Mouse (Mus musculus): Measurements from ENCODE around the gene Smtnl2. TPM values are rescaled to one million over a fixed set of nuclear protein-coding genes. Genes with fewer than 3 reads are reported as not detected.
"Not testable (repeated sequence)": the region's sequence is repeated elsewhere in the genome, so short reads cannot be mapped to it uniquely, and the experiment has no call there.

Smtnl2 gene
- polyA plus RNA-seq, 1 experiment from 2014 or later, result 26.9 TPM

- peaks cover 38% of the 10 kb centered on the region for H3K36me3 ChIP-seq (ENCODE audit: control insufficient read depth, insufficient read depth, low read length)
Measured at GRCm38 (mm10) chr11:72452140-72452665, 40.7 kb upstream of the Smtnl2 start.

GRCm38 (mm10) chr11:72447475-72447874, 36.0 kb upstream of the Smtnl2 start:
- Histone ChIP-seq H3K27me3 (ENCODE audit: control insufficient read depth, insufficient read depth, low read length) (no peaks in the 10 kb centered on the region), H3K36me3 (ENCODE audit: control insufficient read depth, insufficient read depth, low read length) (peaks cover 73% of the 10 kb centered on the region), H3K9me3 (ENCODE audit: control insufficient read depth, low read length) (no peaks in the 10 kb centered on the region), H3K4me3 (ENCODE audit: low read depth, low read length) (no peak overlapping the region), H3K4me2 (replicated peaks; ENCODE audit: low read depth) (no peak overlapping the region), H3K9ac (ENCODE audit: low read length) (no peak overlapping the region), H3K4me1 (replicated peaks; ENCODE audit: control insufficient read depth, insufficient read depth) (no peaks in the 10 kb centered on the region), H3K27ac (replicated peaks) (no peak overlapping the region)
- DNase-seq (ENCODE audit: low spot score) (no peak), ATAC-seq (ENCODE audit: low FRiP score, low TSS enrichment) (no peak)
- WGBS, result 80% methylated on average over 8 of the region's 8 CpGs
- TF ChIP-seq CTCF (IDR thresholded peaks at IDR 0.05; ENCODE audit: low read depth) (peak; percentile 46), EP300 (optimal IDR thresholded peaks at IDR 0.05) (no peak)

More at GRCm38 (mm10) chr11:72452140-72452665, 40.7 kb upstream of the Smtnl2 start:
- TF ChIP-seq EP300 (optimal IDR thresholded peaks at IDR 0.05) (no peak), CTCF (IDR thresholded peaks at IDR 0.05; ENCODE audit: low read depth) (no peak)
- no peak overlapping the region for H3K27ac ChIP-seq (replicated peaks)
- H3K4me2 ChIP-seq (replicated peaks; ENCODE audit: low read depth), result no peak overlapping the region
- ATAC-seq (ENCODE audit: low FRiP score, low TSS enrichment) (no peak), DNase-seq (ENCODE audit: low spot score) (no peak)
- WGBS, result 87% methylated on average over 3 of the region's 3 CpGs
- H3K4me1 ChIP-seq (replicated peaks; ENCODE audit: control insufficient read depth, insufficient read depth), result no peaks in the 10 kb centered on the region
- no peaks in the 10 kb centered on the region for H3K27me3 ChIP-seq (ENCODE audit: control insufficient read depth, insufficient read depth, low read length)
- no peak overlapping the region for H3K9ac ChIP-seq (ENCODE audit: low read length)
- H3K9me3 ChIP-seq (ENCODE audit: control insufficient read depth, low read length), result no peaks in the 10 kb centered on the region
- no peak overlapping the region for H3K4me3 ChIP-seq (ENCODE audit: low read depth, low read length)

GRCm38 (mm10) chr11:72446311-72447105, 35.0 kb upstream of the Smtnl2 start:
- no peak overlapping the region for H3K4me2 ChIP-seq (replicated peaks; ENCODE audit: low read depth)
- peak; percentile 64 for DNase-seq (ENCODE audit: low spot score)
- 84% methylated on average over 6 of the region's 6 CpGs for WGBS
- H3K9me3 ChIP-seq (ENCODE audit: control insufficient read depth, low read length), result no peaks in the 10 kb centered on the region
- H3K4me1 ChIP-seq (replicated peaks; ENCODE audit: control insufficient read depth, insufficient read depth), result peaks cover 3% of the 10 kb centered on the region; the same call in 1 of the 2 replicates
- no peak overlapping the region for H3K4me3 ChIP-seq (ENCODE audit: low read depth, low read length)
- no peak for TF ChIP-seq EP300 (optimal IDR thresholded peaks at IDR 0.05)
- TF ChIP-seq CTCF (IDR thresholded peaks at IDR 0.05; ENCODE audit: low read depth), result peak; percentile 78
- no peak overlapping the region for H3K9ac ChIP-seq (ENCODE audit: low read length)
- ATAC-seq (ENCODE audit: low FRiP score, low TSS enrichment), result no peak
- H3K27me3 ChIP-seq (ENCODE audit: control insufficient read depth, insufficient read depth, low read length), result no peaks in the 10 kb centered on the region
- H3K36me3 ChIP-seq (ENCODE audit: control insufficient read depth, insufficient read depth, low read length), result peaks cover 66% of the 10 kb centered on the region
- no peak overlapping the region for H3K27ac ChIP-seq (replicated peaks)

GRCm38 (mm10) chr11:72440965-72441664, 29.6 kb upstream of the Smtnl2 start, which contains the start of gene Mybbp1a:
Gene Mybbp1a, plus strand, starts transcription at chr11:72441355.
- DNase-seq (ENCODE audit: low spot score), result peak; percentile 98
- Histone ChIP-seq H3K36me3 (ENCODE audit: control insufficient read depth, insufficient read depth, low read length) (peaks cover 28% of the 10 kb centered on the region), H3K9me3 (ENCODE audit: control insufficient read depth, low read length) (no peaks in the 10 kb centered on the region), H3K4me1 (replicated peaks; ENCODE audit: control insufficient read depth, insufficient read depth) (peaks cover 4% of the 10 kb centered on the region; the same call in 1 of the 2 replicates), H3K4me3 (ENCODE audit: low read depth, low read length) (peak within 1 kb of the TSS; percentile 75), H3K9ac (ENCODE audit: low read length) (peak within 1 kb of the TSS; percentile 81), H3K4me2 (replicated peaks; ENCODE audit: low read depth) (peak within 1 kb of the TSS; percentile 93), H3K27me3 (ENCODE audit: control insufficient read depth, insufficient read depth, low read length) (no peaks in the 10 kb centered on the region), H3K27ac (replicated peaks) (peak within 1 kb of the TSS; percentile 70)
- under 1% methylated on average over 46 of the region's 46 CpGs for WGBS
- peak; percentile 93 for ATAC-seq (ENCODE audit: low FRiP score, low TSS enrichment)
- TF ChIP-seq EP300 (optimal IDR thresholded peaks at IDR 0.05), result no peak
- peak; percentile 23; the same call in 1 of the 2 replicates for TF ChIP-seq CTCF (IDR thresholded peaks at IDR 0.05; ENCODE audit: low read depth)

- peak overlapping the region; percentile 81 for H3K9ac ChIP-seq (ENCODE audit: low read length)
- DNase-seq (ENCODE audit: low spot score); H3K27me3 ChIP-seq (ENCODE audit: control insufficient read depth, insufficient read depth, low read length); H3K4me1 ChIP-seq (replicated peaks; ENCODE audit: control insufficient read depth, insufficient read depth); H3K9me3 ChIP-seq (ENCODE audit: control insufficient read depth, low read length); ATAC-seq (ENCODE audit: low FRiP score, low TSS enrichment): not testable (repeated sequence)
- peak overlapping the region; percentile 75 for H3K4me3 ChIP-seq (ENCODE audit: low read depth, low read length)
- peak overlapping the region; percentile 70 for H3K27ac ChIP-seq (replicated peaks)
- WGBS, result 29% methylated on average over 6 of the region's 6 CpGs
- peak overlapping the region; percentile 93 for H3K4me2 ChIP-seq (replicated peaks; ENCODE audit: low read depth)
- peaks cover 23% of the 10 kb centered on the region for H3K36me3 ChIP-seq (ENCODE audit: control insufficient read depth, insufficient read depth, low read length)
Measured at GRCm38 (mm10) chr11:72440597-72440964, 29.1 kb upstream of the Smtnl2 start.
